Mouse (Mus musculus) heart, embryonic 10.5 days (tissue): ENCODE results near the gene Tlx2. TPM values are rescaled to one million over a fixed set of nuclear protein-coding genes. Genes with fewer than 3 reads are reported as not detected.

ENCODE experiments used
- DNase-seq: peaks from one replicate; pipeline ENCODE4 v3.0.0-alpha.2; 2017; ENCODE audit warnings: low spot score
- H3K27ac ChIP-seq: fragments of 300-500 bp; sonication (generic); 2 replicates; pipeline ENCODE4 v1.5.1; 2016; ENCODE audit warnings: mild to moderate bottlenecking
- H3K27me3 ChIP-seq: fragments of 300-500 bp; sonication (generic); 2 replicates; pipeline ENCODE4 v1.6.1; 2016; ENCODE audit warnings: mild to moderate bottlenecking; ENCODE audit not compliant: poor library complexity, insufficient read depth, severe bottlenecking
- H3K36me3 ChIP-seq: fragments of 300-500 bp; sonication (generic); 2 replicates; pipeline ENCODE4 v1.6.1; 2016; ENCODE audit warnings: mild to moderate bottlenecking, moderate library complexity
- H3K4me1 ChIP-seq: fragments of 300-500 bp; sonication (generic); 2 replicates; pipeline ENCODE4 v1.6.1; 2016; ENCODE audit warnings: mild to moderate bottlenecking
- H3K4me3 ChIP-seq: fragments of 300-500 bp; sonication (generic); 2 replicates; pipeline ENCODE4 v1.5.1; 2016; ENCODE audit warnings: mild to moderate bottlenecking, moderate library complexity
- H3K9me3 ChIP-seq: fragments of 300-500 bp; sonication (generic); 2 replicates; pipeline ENCODE4 v1.6.1; 2016; ENCODE audit warnings: mild to moderate bottlenecking, moderate library complexity
- WGBS: fragments of 180-500 bp; shearing (Covaris S2); methylation state at CpG from one replicate; pipeline ENCODE4 v1.1.7; 2016; 5-methylcytosine and 5-hydroxymethylcytosine counted together
- polyA plus RNA-seq: library from polyadenylated mRNA; unstranded; fragments of >200 nt; fragmentation: Nextera tagmentation; extraction: Ambion mirVana; gene quantifications from 2 replicates; pipeline ENCODE4 v1.2.1, GENCODE M21; 2016

The Tlx2 gene
- polyA plus RNA-seq, 1 experiment from 2014 or later = 0.63 TPM

- H3K9me3 ChIP-seq = no peaks in the 10 kb centered on the region
- 32% methylated on average over 13 of the region's 13 CpGs for WGBS
- peaks cover 9% of the 10 kb centered on the region; the same call in 1 of the 2 replicates for H3K27me3 ChIP-seq
- DNase-seq = peak; percentile 93
- peak overlapping the region; percentile 98 for H3K27ac ChIP-seq
- peak overlapping the region; percentile 97 for H3K4me3 ChIP-seq
- peaks cover 29% of the 10 kb centered on the region for H3K4me1 ChIP-seq
- H3K36me3 ChIP-seq = peaks cover 20% of the 10 kb centered on the region
Measured at GRCm38 (mm10) chr6:83107566-83108400, 37.7 kb upstream of the Tlx2 start.

- H3K4me3 ChIP-seq = no peak overlapping the region
- H3K9me3 ChIP-seq = no peaks in the 10 kb centered on the region
- peaks cover 11% of the 10 kb centered on the region; the same call in 1 of the 2 replicates for H3K36me3 ChIP-seq
- peaks cover 13% of the 10 kb centered on the region; the same call in 1 of the 2 replicates for H3K27me3 ChIP-seq
- H3K4me1 ChIP-seq = peaks cover 39% of the 10 kb centered on the region
- WGBS = 87% methylated on average over 4 of the region's 4 CpGs
- H3K27ac ChIP-seq = no peak overlapping the region
- DNase-seq = no peak
Measured at GRCm38 (mm10) chr6:83104158-83104557, 34.1 kb upstream of the Tlx2 start.

GRCm38 (mm10) chr6:83103130-83103650 lies 33.1 kb upstream of the Tlx2 start:
- H3K27me3 ChIP-seq = peaks cover 20% of the 10 kb centered on the region; the same call in 1 of the 2 replicates
- peaks cover 34% of the 10 kb centered on the region for H3K4me1 ChIP-seq
- H3K9me3 ChIP-seq = no peaks in the 10 kb centered on the region
- peak overlapping the region; percentile 79 for H3K4me3 ChIP-seq
- no peak for DNase-seq
- WGBS = 35% methylated on average over 11 of the region's 11 CpGs
- no peak overlapping the region for H3K27ac ChIP-seq
- H3K36me3 ChIP-seq = peaks cover 11% of the 10 kb centered on the region; the same call in 1 of the 2 replicates

- 0 out of 2 replicates have a peak, but pooled peaks cover 5% of the 10 kb centered on the region for H3K36me3 ChIP-seq
- peaks cover 20% of the 10 kb centered on the region; the same call in 1 of the 2 replicates for H3K27me3 ChIP-seq
- WGBS = under 1% methylated on average over 74 of the region's 74 CpGs
- H3K4me3 ChIP-seq = peak overlapping the region; percentile 79
- H3K9me3 ChIP-seq = no peaks in the 10 kb centered on the region
- DNase-seq = peak; percentile 88
- H3K27ac ChIP-seq = peak overlapping the region; percentile 93
- H3K4me1 ChIP-seq = peaks cover 24% of the 10 kb centered on the region
Measured at GRCm38 (mm10) chr6:83101688-83102556, 31.8 kb upstream of the Tlx2 start.

GRCm38 (mm10) chr6:83101316-83101687 lies 31.2 kb upstream of the Tlx2 start, which contains the start of the genes Ccdc142 and Gm42688:
Ccdc142 (plus strand) TSS chr6:83101601.
Gm42688 (plus strand) TSS chr6:83101617.
- Histone ChIP-seq H3K4me3 (peak within 1 kb of the TSS; percentile 79), H3K27ac (peak within 1 kb of the TSS; percentile 93), H3K4me1 (peaks cover 24% of the 10 kb centered on the region), H3K9me3 (no peaks in the 10 kb centered on the region), H3K27me3 (peaks cover 23% of the 10 kb centered on the region; the same call in 1 of the 2 replicates), H3K36me3 (0 out of 2 replicates have a peak, but pooled peaks cover 2% of the 10 kb centered on the region)
- DNase-seq = peak; percentile 94
- under 1% methylated on average over 25 of the region's 25 CpGs for WGBS

GRCm38 (mm10) chr6:83098411-83098810 lies 28.3 kb upstream of the Tlx2 start:
- Histone ChIP-seq H3K27ac (no peak overlapping the region), H3K27me3 (peaks cover 38% of the 10 kb centered on the region; the same call in 1 of the 2 replicates), H3K4me1 (peaks cover 23% of the 10 kb centered on the region), H3K9me3 (no peaks in the 10 kb centered on the region), H3K36me3 (no peaks in the 10 kb centered on the region), H3K4me3 (no peak overlapping the region)
- WGBS = 79% methylated on average over 2 of the region's 2 CpGs
- no peak for DNase-seq

- 43% methylated on average over 6 of the region's 6 CpGs for WGBS
- Histone ChIP-seq H3K4me3 (no peak overlapping the region), H3K27me3 (peaks cover 37% of the 10 kb centered on the region; the same call in 1 of the 2 replicates), H3K9me3 (no peaks in the 10 kb centered on the region), H3K4me1 (peaks cover 3% of the 10 kb centered on the region; the same call in 1 of the 2 replicates), H3K36me3 (no peaks in the 10 kb centered on the region), H3K27ac (no peak overlapping the region)
- DNase-seq = no peak
Measured at GRCm38 (mm10) chr6:83095968-83096367, 25.9 kb upstream of the Tlx2 start.

DNA sequence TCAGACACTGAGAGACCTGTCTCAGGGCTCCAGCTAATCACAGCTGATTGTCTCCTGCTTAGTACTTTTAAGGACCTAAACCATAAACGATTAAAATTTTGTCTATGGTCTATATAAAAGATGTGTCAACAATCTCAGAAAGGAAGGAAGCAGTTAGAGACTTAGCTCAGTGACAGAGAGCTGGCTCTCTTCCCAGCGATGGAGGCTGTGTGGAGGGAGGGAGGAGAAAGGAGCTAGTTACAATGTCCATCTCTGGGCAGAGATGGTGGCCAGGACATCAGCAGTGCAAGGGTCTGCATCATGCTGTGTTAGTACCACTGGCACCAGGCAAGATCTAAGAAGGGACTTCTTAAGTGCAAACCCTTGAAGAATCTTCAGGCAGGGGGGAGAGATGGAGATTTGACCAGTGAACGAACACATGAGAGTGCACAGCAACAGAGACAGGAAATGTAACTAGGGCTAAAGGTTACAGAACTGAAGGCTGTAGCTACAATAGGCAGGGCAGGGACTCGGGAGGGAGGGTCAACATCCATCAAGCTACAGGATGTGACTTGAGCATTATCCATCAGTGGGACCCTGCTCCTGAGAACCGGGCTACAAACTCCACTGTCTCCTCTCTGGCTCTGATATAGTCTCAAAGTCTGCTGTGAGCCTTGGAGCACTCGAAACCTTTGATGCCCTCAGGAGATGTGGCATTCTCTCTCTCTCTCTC lies 22.5 kb upstream of the Tlx2 start:
- 33% methylated on average over 6 of the region's 6 CpGs for WGBS
- no peaks in the 10 kb centered on the region for H3K36me3 ChIP-seq
- peaks cover 54% of the 10 kb centered on the region for H3K27me3 ChIP-seq
- H3K4me3 ChIP-seq = no peak overlapping the region
- H3K4me1 ChIP-seq = peaks cover 12% of the 10 kb centered on the region
- no peak overlapping the region for H3K27ac ChIP-seq
- no peak for DNase-seq
- H3K9me3 ChIP-seq = no peaks in the 10 kb centered on the region

- peaks cover 29% of the 10 kb centered on the region for H3K4me1 ChIP-seq
- no peaks in the 10 kb centered on the region for H3K9me3 ChIP-seq
- no peaks in the 10 kb centered on the region for H3K36me3 ChIP-seq
- H3K27ac ChIP-seq = no peak overlapping the region
- no peak for DNase-seq
- peaks cover 79% of the 10 kb centered on the region for H3K27me3 ChIP-seq
- peak overlapping the region; percentile 55 for H3K4me3 ChIP-seq
- 10% methylated on average over 9 of the region's 9 CpGs for WGBS
Measured at GRCm38 (mm10) chr6:83087926-83088260, 17.8 kb upstream of the Tlx2 start.

DNA sequence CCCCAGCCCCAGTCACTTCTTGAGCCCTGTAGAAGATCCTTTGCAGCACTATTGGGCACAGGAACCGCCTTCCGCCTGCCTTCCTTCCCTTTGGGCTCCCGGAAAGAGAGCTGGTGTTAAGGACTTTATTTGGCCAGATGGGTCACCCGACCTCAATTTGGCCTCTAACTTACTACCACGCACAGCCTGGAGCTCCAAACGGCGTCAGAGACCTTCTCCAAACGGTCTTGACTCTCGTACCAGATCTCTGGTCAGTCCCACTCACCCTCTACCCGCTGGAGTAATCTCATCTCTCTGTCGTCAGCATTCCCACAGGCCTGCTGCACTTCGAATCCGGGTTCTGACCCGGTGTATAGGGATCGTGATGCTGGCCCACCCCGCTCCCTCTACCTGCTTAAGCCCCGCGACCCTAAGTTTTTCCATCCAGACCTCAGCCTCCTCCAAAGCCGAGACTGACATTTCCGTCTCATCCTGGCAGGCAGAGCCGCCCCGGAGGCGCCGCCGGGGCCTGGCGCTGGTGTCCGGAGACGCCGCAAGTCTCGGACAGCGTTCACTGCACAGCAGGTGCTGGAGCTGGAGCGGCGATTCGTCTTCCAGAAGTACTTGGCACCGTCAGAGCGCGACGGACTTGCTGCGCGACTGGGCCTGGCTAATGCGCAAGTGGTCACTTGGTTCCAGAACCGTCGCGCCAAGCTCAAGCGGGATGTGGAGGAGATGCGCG lies 17.3 kb upstream of the Tlx2 start:
- Histone ChIP-seq H3K36me3 (peaks cover 3% of the 10 kb centered on the region), H3K9me3 (no peaks in the 10 kb centered on the region), H3K27ac (no peak overlapping the region; the same call in 1 of the 2 replicates), H3K27me3 (peaks cover 79% of the 10 kb centered on the region), H3K4me3 (peak overlapping the region; percentile 55), H3K4me1 (peaks cover 29% of the 10 kb centered on the region)
- WGBS = 2% methylated on average over 47 of the region's 47 CpGs
- DNase-seq = no peak

DNA sequence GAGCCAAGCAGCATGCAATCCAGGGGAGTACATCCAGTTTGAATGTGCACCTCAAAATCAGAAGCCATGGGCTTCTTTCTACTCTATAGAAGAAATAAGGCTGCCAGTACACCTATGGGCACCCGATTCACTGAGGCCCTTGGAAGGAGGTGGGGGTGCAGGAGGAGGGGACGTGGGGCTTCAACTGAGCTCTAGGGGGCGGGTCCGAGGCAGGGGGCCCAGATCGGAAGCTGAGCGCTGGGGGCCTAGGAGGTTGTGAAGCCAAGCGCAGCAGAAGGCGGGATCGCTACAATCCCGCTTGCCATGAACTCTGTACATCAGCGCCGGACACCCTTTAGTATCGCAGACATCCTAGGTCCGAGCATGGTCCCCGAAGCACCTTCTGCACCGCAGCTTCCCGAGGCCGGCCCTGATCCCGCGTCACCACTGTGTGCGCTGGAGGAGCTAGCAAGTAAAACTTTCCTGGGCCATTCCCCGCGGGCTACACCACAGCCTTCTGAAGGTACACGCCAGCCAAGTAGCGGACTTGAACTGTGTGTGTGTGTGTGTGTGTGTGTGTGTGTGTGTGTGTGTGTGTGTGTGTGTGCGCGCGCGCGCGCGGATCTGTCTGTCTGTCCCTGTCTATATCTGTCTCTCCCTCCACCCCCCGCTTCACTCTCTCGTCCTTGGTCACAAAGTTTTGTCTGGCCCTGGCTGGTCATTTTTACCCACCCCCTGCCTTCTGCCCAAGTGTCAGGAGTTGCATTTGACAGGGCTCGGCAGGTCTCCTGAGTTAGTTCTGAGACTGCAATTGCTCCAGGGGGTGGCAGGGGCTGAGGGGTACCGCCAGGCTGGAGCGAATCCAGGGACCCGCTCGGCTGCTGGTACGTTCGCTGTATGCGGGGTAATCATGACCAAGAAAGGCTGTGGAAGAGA lies 16.3 kb upstream of the Tlx2 start, which contains the start of gene Lbx2:
Gene Lbx2, plus strand, starts transcription at position 247 of the 915 bp plus-strand sequence.
- Histone ChIP-seq H3K27ac (no peak within 1 kb of the TSS; the same call in 1 of the 2 replicates), H3K36me3 (peaks cover 13% of the 10 kb centered on the region), H3K4me1 (peaks cover 29% of the 10 kb centered on the region), H3K9me3 (no peaks in the 10 kb centered on the region), H3K4me3 (peak within 1 kb of the TSS; percentile 55), H3K27me3 (peaks cover 89% of the 10 kb centered on the region)
- no peak for DNase-seq
- 2% methylated on average over 42 of the region's 42 CpGs for WGBS
